Mouse (Mus musculus) frontal cortex, postnatal 25 days (tissue): ENCODE results near the gene Tbxa2r.

ENCODE experiments used
- DNase-seq, 2 experiments: peaks; one replicate each; pipeline ENCODE4 v3.0.0; 2022; ENCODE audit warnings: low spot score in 2 of 2

Gene Tbxa2r

DNA sequence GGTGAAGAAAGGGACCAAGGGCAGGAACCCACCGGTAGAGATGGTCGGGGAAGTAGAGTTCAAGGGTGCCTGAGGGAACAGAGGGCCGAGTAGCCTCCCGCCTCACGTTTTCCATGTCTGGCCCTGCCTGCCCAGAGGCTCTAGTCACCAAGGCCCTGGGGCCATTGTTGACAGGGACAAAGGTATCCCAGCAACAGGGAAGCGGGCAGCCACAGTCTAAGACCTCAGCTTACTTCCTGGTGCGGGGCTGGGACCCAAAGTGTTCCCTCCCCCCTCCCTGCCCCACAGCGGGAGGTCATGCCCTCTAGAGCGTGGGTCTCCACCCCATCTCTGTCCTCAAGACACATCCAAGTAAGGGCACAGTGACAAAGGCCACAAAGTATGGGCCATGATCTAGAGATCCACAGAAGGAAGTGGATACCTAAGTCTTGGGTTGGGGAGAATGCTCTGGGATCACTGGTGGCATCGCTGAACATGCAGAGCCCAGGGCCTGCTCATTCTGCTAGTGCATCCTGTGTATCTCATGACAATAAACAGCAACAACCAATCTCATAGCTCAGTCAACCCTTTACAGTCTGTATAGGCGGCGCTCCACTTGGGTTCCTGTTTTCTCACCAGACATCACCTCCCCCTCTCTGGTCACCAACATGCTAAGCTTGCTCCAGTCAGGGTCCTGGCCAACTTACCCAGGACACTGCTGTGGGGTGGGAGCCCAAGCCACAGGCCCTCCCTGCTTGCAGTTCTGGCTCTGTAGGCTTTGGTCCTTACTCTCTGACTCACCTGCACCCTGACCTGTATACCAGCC, 37.3 kb downstream of the Tbxa2r start, which contains the start of gene 4930404N11Rik:
Gene 4930404N11Rik, minus strand, starts transcription at position 145 of the 805 bp plus-strand sequence.
- no peak for DNase-seq

DNA sequence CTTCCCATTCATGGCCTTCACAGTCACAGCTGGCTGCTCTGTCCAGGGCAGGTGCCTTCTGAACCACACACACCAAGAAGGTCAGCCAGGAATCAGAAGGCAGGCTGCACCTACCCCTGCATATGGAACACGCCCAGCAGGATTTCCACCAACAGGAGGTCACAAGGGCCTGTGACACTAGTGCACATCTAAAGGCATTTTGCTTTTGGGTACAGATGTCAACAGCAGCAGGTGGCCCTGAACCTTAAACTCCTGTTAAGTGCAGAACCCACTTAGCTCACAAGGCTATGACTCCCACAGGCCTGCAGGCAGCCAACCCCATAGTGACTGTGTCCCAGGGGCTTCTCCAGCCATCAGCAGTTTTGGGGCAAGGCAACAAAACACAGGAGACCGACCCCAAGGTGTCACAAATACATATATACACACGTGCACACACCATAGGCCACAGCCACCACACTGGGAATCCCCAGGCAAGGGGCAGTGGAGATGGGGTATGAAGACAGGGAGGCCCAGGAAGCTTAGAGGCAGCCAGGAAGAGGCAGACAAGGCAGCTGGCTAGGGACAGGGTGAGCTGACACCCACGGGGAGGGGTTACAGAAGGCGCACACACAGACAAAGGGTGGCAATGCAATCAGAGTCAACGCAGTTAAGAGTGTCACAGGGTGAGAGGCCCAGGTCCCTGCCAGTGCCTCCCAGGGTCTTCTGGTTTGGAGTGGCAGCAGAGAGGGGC, 38.1 kb downstream of the Tbxa2r start:
- no peak for DNase-seq

DNA sequence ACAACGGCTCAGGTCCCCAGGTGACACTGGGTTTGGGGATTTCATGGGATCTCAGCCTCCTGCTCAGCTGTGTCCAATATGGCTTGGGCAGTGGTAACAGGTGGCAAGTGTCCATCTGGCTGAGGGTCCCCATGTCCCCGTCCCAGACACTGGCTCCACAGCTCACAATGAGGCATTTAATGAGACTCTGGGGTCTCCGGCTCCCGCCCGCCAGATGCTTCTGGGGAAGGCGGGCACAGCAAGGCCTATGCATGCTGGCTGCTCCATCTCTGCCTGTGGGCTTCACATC, 38.6 kb downstream of the Tbxa2r start:
- DNase-seq = no peak

DNA sequence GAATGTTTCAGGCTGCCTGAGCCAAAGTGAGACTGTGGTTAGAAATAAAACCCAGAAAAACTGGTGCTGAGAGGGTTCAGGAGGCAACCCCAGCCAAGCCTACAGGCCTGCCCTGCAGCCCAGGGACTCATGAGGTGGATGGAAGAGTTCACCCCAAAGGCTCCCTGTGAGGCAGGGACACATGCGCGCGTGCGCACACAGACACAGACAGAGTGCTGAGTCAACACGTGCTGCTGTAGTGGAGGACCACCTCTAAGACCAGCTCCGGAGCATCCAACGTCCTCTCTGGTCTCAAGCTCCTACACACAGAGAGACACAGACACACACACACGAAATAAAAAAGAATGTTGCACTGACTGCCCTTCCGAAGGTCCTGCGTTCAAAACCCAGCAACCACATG, 46.8 kb downstream of the Tbxa2r start:
- no peak for DNase-seq

DNA sequence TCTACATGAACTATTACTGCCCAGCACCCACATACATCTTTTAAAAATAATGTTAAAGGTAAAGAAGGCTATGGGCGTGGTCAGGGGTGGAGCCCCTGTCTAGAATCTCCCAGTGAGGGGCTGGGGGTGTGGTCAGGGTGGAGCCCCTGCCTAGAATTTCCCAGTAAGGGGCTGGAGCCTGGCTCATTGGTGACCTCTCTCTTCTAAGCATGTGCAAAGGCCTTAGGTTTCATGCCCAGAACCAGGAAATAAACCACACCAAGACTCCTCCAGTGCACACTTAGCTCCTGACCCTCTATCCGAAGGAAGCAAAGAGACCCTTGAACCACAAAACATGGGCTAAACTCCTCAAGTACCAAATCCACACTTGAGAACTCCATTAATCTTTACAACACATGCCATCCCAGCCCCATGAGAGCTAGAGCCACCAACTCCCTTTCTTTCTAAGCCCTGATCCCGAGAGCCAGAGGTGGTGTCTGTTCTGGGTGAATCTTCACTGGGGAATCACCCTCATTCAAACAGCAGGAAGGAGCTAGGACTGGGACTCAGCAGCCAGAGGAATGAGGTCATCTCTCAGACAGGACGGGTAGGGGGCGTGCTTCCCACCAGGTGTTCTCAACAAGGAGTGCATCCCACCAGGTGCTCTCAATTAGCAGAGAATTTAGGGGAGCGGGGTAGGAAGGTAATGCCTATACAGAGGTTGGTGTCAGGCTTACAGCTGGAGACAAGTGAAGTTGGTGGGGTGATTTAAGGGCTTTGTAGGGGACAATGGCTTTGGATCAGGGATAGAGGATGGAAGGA, 48.2 kb downstream of the Tbxa2r start:
- no peak for DNase-seq

DNA sequence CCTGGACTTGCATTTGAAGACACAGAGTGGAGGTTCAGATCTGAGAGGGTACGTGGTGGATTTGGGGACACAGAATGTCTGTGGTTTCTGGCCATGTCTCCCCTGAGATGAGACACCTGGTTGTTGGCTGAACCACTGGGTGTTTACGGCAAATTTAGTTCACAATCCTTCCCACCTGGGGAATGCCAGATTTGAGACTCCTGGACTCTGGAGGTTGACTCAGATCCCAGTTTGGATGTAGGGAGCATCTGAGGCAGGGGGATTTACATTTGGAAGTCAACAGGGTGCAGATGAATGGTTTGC, 48.8 kb downstream of the Tbxa2r start:
- DNase-seq = no peak

DNA sequence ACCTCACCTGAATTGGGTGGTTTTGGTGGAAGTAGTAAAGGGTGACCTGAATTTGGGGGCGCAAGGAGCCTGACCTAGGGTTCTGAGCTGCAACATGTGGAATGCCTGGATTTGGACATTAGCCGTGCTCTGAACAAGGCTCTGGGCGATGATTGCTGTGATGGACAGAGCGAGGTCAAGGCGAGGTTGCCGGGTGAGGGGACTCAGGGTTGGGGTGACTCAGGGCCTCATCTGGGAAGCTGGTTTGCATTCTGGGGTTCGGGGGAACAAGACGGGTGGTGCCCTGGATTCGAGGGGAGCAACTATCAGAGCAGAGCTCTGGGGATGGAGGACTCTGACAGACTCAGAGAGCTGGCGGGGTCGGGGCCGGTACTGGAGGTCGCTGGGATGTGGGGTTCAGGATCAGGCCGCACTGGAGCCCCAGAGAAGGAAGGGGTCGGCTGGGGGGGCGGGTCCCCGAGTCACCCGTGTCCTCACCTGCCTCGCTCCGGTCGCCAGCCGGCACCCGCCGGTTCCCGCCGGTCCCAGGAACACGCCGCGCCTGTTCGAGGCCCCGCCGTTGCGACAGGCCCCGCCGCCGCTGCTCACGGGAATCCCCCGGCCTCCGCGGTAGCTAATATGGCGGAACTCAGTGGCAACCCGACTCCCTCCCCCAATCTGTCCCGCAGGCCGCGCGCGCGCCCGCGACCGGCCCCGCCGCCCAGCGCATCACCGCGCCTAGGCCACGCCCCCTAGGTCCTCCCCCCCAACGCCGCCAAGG, 49.4 kb downstream of the Tbxa2r start, which contains the start of gene Fzr1:
Gene Fzr1, minus strand, starts transcription at position 724 of the 760 bp plus-strand sequence.
- DNase-seq = no peak

DNA sequence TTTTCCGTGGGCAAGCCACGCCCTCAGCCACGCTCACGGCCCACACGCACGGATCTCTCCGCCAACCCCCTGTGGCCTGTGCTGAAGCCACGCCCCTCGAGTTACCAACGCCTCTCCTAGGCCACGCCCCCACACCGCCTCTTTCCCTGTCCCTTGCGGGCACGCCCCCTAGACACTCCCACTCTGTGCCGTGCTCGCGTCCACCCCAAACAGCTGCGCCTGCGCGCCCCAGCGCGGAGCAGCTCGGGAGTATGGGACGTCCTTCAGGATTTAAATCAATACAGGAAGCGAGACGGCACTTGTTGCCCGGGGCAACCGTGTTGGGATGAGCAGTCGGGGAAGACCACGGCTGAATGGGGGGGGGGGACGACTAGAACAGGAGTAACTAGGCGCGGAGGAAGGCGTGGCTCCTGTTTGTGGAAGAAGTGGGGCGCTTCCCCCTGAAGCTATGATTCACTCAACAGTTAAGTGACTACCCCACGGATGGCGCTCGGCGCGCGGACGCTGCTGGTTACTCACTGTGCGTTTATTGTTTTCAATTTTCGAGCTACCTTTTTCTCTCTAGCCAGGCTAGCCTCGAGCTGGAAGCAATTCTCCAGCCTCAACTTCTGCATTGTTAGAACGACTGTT, 50.1 kb downstream of the Tbxa2r start:
- peak; percentile 99 to 100 for DNase-seq

DNA sequence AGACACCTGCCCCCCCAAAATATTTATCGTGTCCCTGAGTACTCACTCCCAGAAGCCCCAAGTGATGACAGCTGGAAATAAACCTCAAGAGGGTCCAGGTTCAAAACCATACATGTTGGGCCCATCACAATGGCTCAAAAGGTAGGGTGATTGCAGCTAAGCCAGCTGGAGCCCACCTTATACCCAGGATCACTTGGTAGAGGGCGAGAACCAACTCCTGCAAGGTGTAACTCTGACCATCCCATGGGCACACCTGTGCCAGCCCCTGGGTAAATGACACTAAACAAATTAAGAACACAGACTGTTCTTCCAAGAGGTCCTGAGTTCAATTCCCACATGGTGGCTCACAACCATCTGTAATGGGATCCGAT, 50.6 kb downstream of the Tbxa2r start:
- DNase-seq = no peak

DNA sequence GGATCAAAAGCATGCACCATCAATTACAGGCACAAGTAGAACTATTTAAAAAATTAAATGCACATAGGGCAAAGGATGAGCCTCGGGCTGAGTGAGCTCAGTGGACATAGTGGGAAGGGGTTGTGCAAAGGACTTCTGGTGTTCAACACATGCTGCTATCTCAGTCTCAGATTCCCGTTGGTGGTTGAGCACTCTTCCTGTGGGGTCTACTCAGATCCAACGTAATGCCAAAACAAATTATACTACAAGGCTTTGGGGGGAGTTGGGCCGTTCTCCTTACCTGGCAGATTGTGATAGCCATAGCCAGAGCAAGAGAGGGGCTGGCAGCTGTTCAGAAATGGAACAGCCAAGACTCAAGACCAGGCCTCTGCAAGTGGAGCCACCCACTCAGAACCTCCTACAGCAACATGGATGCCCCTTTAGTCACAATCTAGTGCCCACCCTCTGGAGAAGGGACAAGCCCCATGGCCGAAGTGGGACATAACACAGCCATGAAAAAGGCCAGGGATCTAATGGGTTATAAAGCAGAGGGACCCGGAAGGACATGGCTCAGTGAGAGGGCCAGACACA, 51.4 kb downstream of the Tbxa2r start:
- DNase-seq = no peak

DNA sequence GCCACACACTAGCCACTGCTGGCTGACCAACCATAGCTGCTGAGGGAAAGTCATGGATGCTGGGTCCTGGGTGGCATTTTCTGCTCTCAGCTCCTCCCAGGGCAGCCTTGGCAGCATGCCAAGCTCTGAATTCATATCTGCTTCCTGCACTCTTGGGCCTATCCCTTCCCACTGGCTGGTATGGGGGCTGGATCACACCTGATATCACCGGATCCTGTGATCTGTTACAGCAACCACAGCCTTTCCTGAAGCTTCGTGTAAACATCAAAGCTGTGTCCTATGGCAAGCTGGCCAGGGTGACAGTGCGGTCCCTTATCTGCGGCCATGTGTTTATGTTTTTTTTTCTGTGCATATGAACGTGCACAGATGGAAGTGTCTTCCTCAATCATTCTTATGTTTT, 53.5 kb downstream of the Tbxa2r start:
- no peak for DNase-seq

DNA sequence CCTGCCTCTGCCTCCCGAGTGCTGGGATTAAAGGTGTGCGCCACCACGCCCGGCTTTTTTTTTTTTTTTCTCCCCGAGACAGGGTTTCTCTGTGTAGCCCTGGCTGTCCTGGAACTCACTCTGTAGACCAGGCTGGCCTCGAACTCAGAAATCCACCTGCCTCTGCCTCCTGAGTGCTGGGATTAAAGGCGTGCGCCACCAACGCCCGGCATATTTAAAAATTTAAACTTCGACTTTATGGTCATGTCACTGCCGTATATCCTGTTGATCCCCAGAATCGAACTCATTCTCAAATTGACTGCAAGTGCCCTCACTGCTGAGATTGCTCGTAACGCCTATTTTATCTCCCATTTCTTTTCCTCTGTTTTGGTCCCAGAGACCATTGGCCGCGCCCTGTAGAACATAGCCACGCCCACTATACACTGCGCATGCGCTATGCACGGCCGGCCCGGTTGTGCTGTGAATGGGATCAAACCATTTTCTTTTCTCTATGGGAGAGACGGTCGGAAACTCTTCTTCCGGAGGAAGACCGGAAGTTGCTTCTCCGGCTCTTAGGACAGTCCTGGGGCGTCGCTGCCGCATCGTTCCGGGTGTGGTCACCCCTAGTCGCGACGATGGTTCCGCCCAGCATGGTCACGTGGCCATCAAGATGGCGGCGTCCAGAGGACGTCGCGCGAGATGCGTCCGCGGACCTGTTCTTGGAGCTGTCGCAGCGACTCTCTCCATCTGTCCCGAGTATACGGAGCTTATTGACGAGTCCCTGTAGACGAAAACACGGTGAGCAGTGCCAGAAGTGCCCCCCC, 55.5 kb downstream of the Tbxa2r start, which contains the start of the genes Dohh and Gm48551:
Gene Dohh, plus strand, starts transcription at position 627 of the 803 bp plus-strand sequence.
Gene Gm48551, plus strand, starts transcription at position 665 of the 803 bp plus-strand sequence.
- peak; percentile 98 to 99 for DNase-seq

DNA sequence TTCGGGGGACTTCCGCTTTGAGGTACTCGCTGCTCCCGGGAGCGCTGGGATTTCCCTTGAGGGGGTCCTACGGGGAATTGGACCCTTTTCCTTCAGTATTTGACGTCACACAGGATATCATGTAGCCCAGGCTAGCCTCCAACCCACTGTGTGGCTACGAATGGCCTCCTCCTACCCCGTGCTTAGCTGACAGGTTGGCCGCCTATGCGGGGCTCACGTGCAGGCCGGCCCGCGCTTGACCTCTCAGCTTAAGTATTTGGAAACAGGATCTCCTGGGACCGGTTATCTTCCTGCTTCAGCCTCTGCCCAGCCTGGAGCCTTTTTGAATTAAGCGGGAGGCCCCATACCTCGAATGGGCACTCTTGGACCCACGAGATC, 56.1 kb downstream of the Tbxa2r start:
- no peak for DNase-seq
